Mouse (Mus musculus) brain, embryonic 14.5 days (tissue): ENCODE data around the gene Sparc. TPM values are rescaled to one million over a fixed set of nuclear protein-coding genes. Genes with fewer than 3 reads are reported as not detected.

ENCODE experiments used
- DNase-seq: peaks from one replicate; pipeline ENCODE4 v3.0.0-alpha.2; 2011; ENCODE audit warnings: low read depth
- CTCF ChIP-seq: fragments of 200-500 bp; IDR thresholded peaks from 2 replicates; pipeline ENCODE4 v1.5.1; 2012; ENCODE audit warnings: inconsistent platforms, mild to moderate bottlenecking, moderate library complexity, borderline replicate concordance; ENCODE audit not compliant: insufficient read depth, insufficient read length; ENCODE audit errors: extremely low read depth
- POLR2A ChIP-seq: fragments of 200-500 bp; IDR thresholded peaks from 2 replicates; pipeline ENCODE4 v1.6.1; 2012; ENCODE audit warnings: mild to moderate bottlenecking, inconsistent platforms, borderline replicate concordance; ENCODE audit not compliant: poor library complexity, insufficient read depth, insufficient read length, severe bottlenecking; ENCODE audit errors: extremely low read depth
- polyA plus RNA-seq: library from polyadenylated mRNA; depleted of rRNA; stranded (reverse); fragments of >200 nt; gene quantifications from 2 replicates; pipeline ENCODE4 v1.2.3, GENCODE M21; 2012; rRNA removed

Sparc gene
- polyA plus RNA-seq, 1 experiment, result 497 TPM

DNA sequence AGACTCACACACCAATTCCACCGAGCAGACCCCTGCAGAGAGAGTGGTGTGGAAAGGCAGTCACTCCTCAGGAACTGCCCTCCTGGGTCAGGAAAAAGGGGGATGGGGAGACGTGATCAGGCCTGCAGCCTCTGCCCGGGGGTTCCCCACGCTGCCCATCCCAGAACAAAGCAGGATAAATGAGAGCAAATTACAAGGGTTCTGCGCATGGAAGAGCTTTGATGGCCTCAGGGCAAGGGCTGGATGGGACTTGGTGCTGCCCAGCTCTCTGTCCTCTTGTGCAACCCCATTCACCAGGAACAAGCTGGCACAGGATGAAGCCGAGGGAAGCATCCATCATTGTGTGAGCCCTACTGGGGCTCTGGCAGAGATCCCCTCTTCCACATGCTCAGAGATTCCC lies 51.0 kb downstream of the Sparc start:
- peak; percentile 4 for DNase-seq
- TF ChIP-seq CTCF, result no peak
- no peak for TF ChIP-seq POLR2A

GRCm38 (mm10) chr11:55369093-55369471 lies 53.9 kb downstream of the Sparc start:
- peak; percentile 6 for DNase-seq

DNA sequence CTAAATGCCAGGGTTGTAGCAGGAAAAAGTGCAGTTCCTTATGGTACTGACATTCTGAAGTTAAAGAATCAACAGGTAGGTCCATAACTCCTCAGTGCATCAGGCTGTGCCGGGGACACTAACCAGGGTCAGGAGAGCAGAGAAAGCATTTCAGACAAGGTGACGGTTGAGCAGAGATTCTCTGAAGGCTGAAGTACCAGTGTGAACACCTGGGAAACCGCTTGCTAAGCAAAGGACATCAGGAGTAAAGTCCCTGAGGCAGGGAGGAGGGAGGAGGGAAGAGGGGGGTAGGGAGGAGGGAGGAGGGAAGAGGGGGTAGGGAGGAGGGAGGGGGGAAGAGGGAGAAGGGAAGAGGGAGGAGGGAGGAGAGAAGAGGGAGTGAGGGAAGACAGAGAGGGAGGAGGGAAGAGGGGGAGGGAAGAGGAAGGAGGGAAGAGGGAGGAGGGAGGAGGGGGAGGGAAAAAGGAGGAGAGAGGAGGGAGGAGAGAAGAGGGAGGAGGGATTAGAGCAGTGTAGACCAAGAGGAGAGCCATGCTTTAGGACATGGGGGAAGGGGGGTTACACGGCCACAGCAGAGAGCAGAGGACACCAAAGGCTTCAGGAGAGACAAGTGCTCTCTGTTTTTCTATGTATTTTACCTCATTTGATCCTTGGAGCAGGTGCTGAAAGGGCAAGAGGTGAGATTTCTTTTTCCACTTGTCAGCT lies 54.4 kb downstream of the Sparc start:
- no peak for TF ChIP-seq CTCF
- TF ChIP-seq POLR2A, result no peak
- DNase-seq, result no peak

More at GRCm38 (mm10) chr11:55369093-55369471, 53.9 kb downstream of the Sparc start:
- TF ChIP-seq CTCF, result no peak
- TF ChIP-seq POLR2A, result no peak

DNA sequence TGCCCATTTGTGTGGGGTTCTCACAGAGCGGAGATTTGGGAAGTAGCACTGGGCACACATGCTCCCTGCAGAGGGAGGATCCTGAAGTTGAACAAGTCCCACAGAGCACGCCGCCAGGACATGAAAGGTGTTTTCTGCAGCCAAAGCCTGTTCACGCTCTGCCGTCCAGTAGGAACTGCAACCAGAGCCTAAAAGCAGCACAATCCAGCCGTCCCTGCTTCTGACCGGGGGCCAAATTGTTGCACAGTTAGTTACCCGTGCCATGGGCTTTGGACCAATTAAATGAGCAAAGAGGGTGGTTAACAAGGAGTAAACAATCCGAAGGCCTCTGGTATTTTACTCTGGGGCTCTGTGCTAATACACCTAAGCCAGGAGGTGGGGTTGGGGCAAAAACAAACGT lies 55.2 kb downstream of the Sparc start:
- TF ChIP-seq POLR2A, result no peak
- TF ChIP-seq CTCF, result no peak
- peak; percentile 20 for DNase-seq

DNA sequence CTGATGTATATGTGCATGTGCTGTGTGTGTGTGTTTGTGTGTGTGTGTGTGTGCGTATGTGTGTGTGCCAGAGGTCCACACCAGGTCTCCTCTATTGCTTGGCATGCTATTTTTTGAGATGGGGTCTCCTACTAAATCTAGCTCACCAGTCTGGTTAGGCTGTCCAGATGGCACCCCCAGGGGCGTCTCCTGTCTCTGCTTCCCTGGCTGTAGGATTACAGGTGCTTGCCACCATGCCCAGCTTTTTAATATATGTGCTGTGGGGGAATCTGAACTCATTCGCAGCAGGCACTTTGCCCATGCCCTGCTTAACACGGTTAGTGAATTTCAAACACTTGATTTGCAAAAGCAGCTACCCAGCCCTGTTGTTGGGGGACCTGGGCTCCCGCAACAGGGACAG lies 57.1 kb downstream of the Sparc start:
- no peak for TF ChIP-seq CTCF
- TF ChIP-seq POLR2A, result no peak
- no peak for DNase-seq

DNA sequence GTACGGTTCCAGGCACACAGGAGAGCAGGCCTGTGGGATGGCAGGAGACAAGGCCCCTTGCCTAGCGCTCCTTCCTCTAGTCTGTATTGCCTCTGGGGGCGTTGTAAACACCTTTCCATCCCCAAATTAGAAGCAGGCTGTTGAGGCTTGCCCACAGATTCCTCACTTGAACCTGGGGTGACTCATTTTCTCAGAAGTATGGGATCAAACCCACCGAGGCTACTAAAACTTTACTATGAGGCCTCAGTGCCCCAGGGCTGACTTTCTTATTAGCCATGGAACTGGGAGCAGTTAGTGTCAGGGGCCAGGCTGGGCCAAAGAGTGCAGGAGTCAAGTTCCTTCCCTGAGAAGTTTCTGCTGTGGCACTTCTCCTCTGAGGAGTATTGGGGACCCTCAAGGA lies 57.7 kb downstream of the Sparc start:
- no peak for TF ChIP-seq POLR2A
- no peak for DNase-seq

DNA sequence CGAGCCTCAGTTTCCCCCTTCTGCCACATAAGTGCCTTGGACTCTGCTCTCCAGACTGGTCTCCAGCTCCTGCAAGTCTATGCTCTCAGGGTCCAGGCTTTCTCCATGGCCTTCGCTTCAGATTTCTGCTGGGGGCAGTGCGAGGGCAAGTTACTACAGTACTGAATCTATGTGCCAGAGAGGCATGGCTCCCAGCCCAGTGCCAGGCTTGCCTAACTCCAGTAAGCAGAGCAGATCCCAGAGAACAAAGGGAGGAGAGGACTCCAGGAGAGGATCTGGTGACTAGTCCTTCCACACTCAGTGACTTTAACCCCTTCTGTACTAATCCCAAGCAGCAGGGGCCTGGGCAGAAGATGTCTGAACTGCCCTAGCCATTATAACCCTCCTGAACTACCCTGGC lies 58.3 kb downstream of the Sparc start:
- no peak for DNase-seq
- no peak for TF ChIP-seq POLR2A
- TF ChIP-seq CTCF, result no peak

- DNase-seq, result no peak
- TF ChIP-seq CTCF, result no peak
- TF ChIP-seq POLR2A, result no peak
These were observed 64.7 kb downstream of the Sparc start for GRCm38 (mm10) chr11:55358094-55358783.

- TF ChIP-seq CTCF, result no peak
- TF ChIP-seq POLR2A, result no peak
These were observed 66.1 kb downstream of the Sparc start for GRCm38 (mm10) chr11:55356846-55357245.

More at GRCm38 (mm10) chr11:55356846-55357245, 66.1 kb downstream of the Sparc start:
- DNase-seq, result no peak

Other genes with a start within 250 kb of the Sparc start
- gene Slc36a2, start 238.1 kb downstream of the Sparc start, polyA plus RNA-seq, result 0.09 and 0.85 TPM in 2 replicates
- 13.7 and 22.1 TPM in 2 replicates for gene Slc36a1, start 218.8 kb downstream of the Sparc start, polyA plus RNA-seq
- gene Fat2, start 86.6 kb downstream of the Sparc start, polyA plus RNA-seq, result 0.18 and 0.51 TPM in 2 replicates
- gene Atox1, start 38.1 kb upstream of the Sparc start, polyA plus RNA-seq, result 179 and 207 TPM in 2 replicates
- gene G3bp1, start 46.5 kb upstream of the Sparc start, polyA plus RNA-seq, result 63.1 and 63.7 TPM in 2 replicates
- gene Glra1, start 185.0 kb upstream of the Sparc start, polyA plus RNA-seq, result 0.34 and 1.3 TPM in 2 replicates